In genomic region chr3:108458380-108458779, GRCm38 (mm10) we compare ENCODE assay signal across 9 mouse cellular contexts. TPM values are rescaled to one million over a fixed set of nuclear protein-coding genes. Genes with fewer than 3 reads are reported as not detected.
A peak's percentile ranks its signal among the peaks of the same experiment; 100 is the strongest.
DNase-seq lines count a peak whose midpoint lies in the region; ATAC-seq and TF ChIP-seq lines count a peak whose summit lies in the region.
"Had no signal": no experiment of that assay in that cellular context is flagged by ENCODE, and none has a peak within 500 bp of the region (broad histone marks: within the 10 kb centered on the region; RNA-seq: fewer than 3 reads in every experiment).

No protein-coding gene starts in this region.

- no peaks in the 10 kb centered on the region for H3K27me3 ChIP-seq in heart, embryonic 14.5 days (ENCODE audit: control insufficient read depth, insufficient read depth, low read length)
- H3K27me3 ChIP-seq in heart, adult 2 months (ENCODE audit: control insufficient read depth, insufficient read depth, low read length): no peaks in the 10 kb centered on the region
- H3K27me3 ChIP-seq in spleen, adult 2 months (ENCODE audit: control insufficient read depth, insufficient read depth, low read length): no peaks in the 10 kb centered on the region
- H3K27me3 ChIP-seq in liver, embryonic 15.5 days: no peaks in the 10 kb centered on the region; the same call in 1 of the 2 replicates
- no peaks in the 10 kb centered on the region for H3K27me3 ChIP-seq in forebrain, embryonic 14.5 days (replicated peaks; ENCODE audit: control insufficient read depth, insufficient read depth, low read length)
- H3K27me3 ChIP-seq: forebrain, embryonic 12.5 days had no signal

- H3K36me3 ChIP-seq in heart, embryonic 14.5 days (ENCODE audit: control insufficient read depth, insufficient read depth, low read length): no peaks in the 10 kb centered on the region
- no peaks in the 10 kb centered on the region for H3K36me3 ChIP-seq in heart, adult 2 months (ENCODE audit: control insufficient read depth, insufficient read depth, low read length)
- no peaks in the 10 kb centered on the region for H3K36me3 ChIP-seq in spleen, adult 2 months (ENCODE audit: control insufficient read depth, insufficient read depth, low read length)
- no peaks in the 10 kb centered on the region for H3K36me3 ChIP-seq in liver, embryonic 15.5 days (replicated peaks)
- no peaks in the 10 kb centered on the region for H3K36me3 ChIP-seq in forebrain, embryonic 14.5 days (ENCODE audit: control insufficient read depth, insufficient read depth, low read length)
- H3K36me3 ChIP-seq: forebrain, embryonic 12.5 days had no signal

- TF ChIP-seq EP300 in heart, adult 2 months (IDR thresholded peaks at IDR 0.05; ENCODE audit: insufficient read depth, low read depth, low read length): no peak

- H3K4me3 ChIP-seq in heart, embryonic 14.5 days (ENCODE audit: control insufficient read depth in 1 of 2, insufficient read depth in 1 of 2, low read depth in 1 of 2, low read length in 2 of 2): peak overlapping the region; percentile 6 to 7; a peak in 2 of 4 replicates
- no peak overlapping the region for H3K4me3 ChIP-seq in heart, adult 2 months
- peak overlapping the region; percentile 16; the same call in 1 of the 2 replicates for H3K4me3 ChIP-seq in spleen, adult 2 months (ENCODE audit: extremely low read depth, insufficient read depth, insufficient read length)
- H3K4me3 ChIP-seq in liver, embryonic 15.5 days (replicated peaks): 0 out of 2 replicates have a peak overlapping the region, but pooled peaks have one; percentile 7
- H3K4me3 ChIP-seq in forebrain, embryonic 14.5 days (ENCODE audit: low read depth, low read length): no peak overlapping the region
- H3K4me3 ChIP-seq: forebrain, embryonic 12.5 days had no signal

- DNase-seq in heart, adult 2 months: no peak
- DNase-seq in spleen, adult 2 months (ENCODE audit: low read depth in 1 of 2, low spot score in 2 of 2): peak; percentile 12 to 33
- DNase-seq in spleen, postnatal 4 days (ENCODE audit: low spot score in 2 of 2): no peak
- peak; percentile 12 to 25 for DNase-seq in urinary bladder, postnatal 36 days (ENCODE audit: low spot score in 2 of 2)
- DNase-seq in layer of hippocampus, adult 18-20 months (ENCODE audit: low spot score in 2 of 2): no peak
- DNase-seq in forebrain, embryonic 14.5 days (ENCODE audit: low spot score): no peak

- ATAC-seq in heart, embryonic 14.5 days (ENCODE audit: insufficient number of reproducible peaks, insufficient read depth, low FRiP score, low read depth): no peak
- no peak for ATAC-seq in liver, embryonic 15.5 days (ENCODE audit: insufficient read depth)
- ATAC-seq in forebrain, embryonic 14.5 days: no peak

- TF ChIP-seq POLR2A in heart, adult 2 months (IDR thresholded peaks at IDR 0.05; ENCODE audit: insufficient read depth, low read depth, low read length): no peak
- no peak for TF ChIP-seq POLR2A in spleen, adult 2 months (IDR thresholded peaks at IDR 0.05; ENCODE audit: low read depth, low read length)

- TF ChIP-seq CTCF in heart, adult 2 months (IDR thresholded peaks at IDR 0.05): no peak
- no peak for TF ChIP-seq CTCF in spleen, adult 2 months (IDR thresholded peaks at IDR 0.05; ENCODE audit: extremely low read depth, insufficient read depth, insufficient read length, insufficient replicate concordance)

- WGBS in heart, embryonic 14.5 days: 55% methylated on average over 14 of the region's 14 CpGs
- 46% methylated on average over 14 of the region's 14 CpGs for WGBS in heart, adult 2 months
- 43% methylated on average over 14 of the region's 14 CpGs for WGBS in spleen, adult 2 months
- WGBS in liver, embryonic 15.5 days (ENCODE audit: insufficient replicate concordance): 36% methylated on average over 14 of the region's 14 CpGs
- 59% methylated on average over 14 of the region's 14 CpGs for WGBS in forebrain, embryonic 14.5 days

- H3K27ac ChIP-seq in heart, embryonic 14.5 days (replicated peaks in 1 of 2; ENCODE audit: control insufficient read depth in 1 of 2, insufficient read depth in 1 of 2, low read depth in 2 of 2, low read length in 2 of 2): no peak overlapping the region
- no peak overlapping the region for H3K27ac ChIP-seq in heart, adult 2 months
- peak overlapping the region; percentile 67 for H3K27ac ChIP-seq in spleen, adult 2 months (ENCODE audit: insufficient read depth, low read length)
- no peak overlapping the region for H3K27ac ChIP-seq in liver, embryonic 15.5 days (replicated peaks)
- no peak overlapping the region for H3K27ac ChIP-seq in forebrain, embryonic 14.5 days (ENCODE audit: low read depth, low read length)
- H3K27ac ChIP-seq: forebrain, embryonic 12.5 days had no signal

- no peaks in the 10 kb centered on the region for H3K9me3 ChIP-seq in heart, embryonic 14.5 days (ENCODE audit: control insufficient read depth, low read length)
- no peaks in the 10 kb centered on the region for H3K9me3 ChIP-seq in liver, embryonic 15.5 days (replicated peaks)
- no peaks in the 10 kb centered on the region for H3K9me3 ChIP-seq in forebrain, embryonic 14.5 days (replicated peaks; ENCODE audit: control insufficient read depth, low read length)
- H3K9me3 ChIP-seq: forebrain, embryonic 12.5 days had no signal

- peak overlapping the region; percentile 49 for H3K4me2 ChIP-seq in heart, embryonic 14.5 days (ENCODE audit: low read length)
- peak overlapping the region; percentile 41 for H3K4me2 ChIP-seq in liver, embryonic 15.5 days
- H3K4me2 ChIP-seq in forebrain, embryonic 14.5 days (ENCODE audit: low read length): no peak overlapping the region
- H3K4me2 ChIP-seq: forebrain, embryonic 12.5 days had no signal

- H3K4me1 ChIP-seq in heart, embryonic 14.5 days (ENCODE audit: control insufficient read depth in 2 of 2, insufficient read depth in 2 of 2, low read length in 2 of 2): peaks cover 0 to 6% of the 10 kb centered on the region in 2 experiments; a peak in 1 of 4 replicates
- H3K4me1 ChIP-seq in heart, adult 2 months (ENCODE audit: control insufficient read depth, insufficient read depth, low read length): no peaks in the 10 kb centered on the region
- H3K4me1 ChIP-seq in spleen, adult 2 months (ENCODE audit: control insufficient read depth, insufficient read depth, insufficient read length): peaks cover 4% of the 10 kb centered on the region; the same call in 1 of the 2 replicates
- peaks cover 6% of the 10 kb centered on the region; the same call in 1 of the 2 replicates for H3K4me1 ChIP-seq in liver, embryonic 15.5 days (replicated peaks)
- no peaks in the 10 kb centered on the region for H3K4me1 ChIP-seq in forebrain, embryonic 14.5 days (ENCODE audit: control insufficient read depth, insufficient read depth, low read length)

- no peaks in the 10 kb centered on the region for H3K79me2 ChIP-seq in heart, adult 2 months (replicated peaks; ENCODE audit: control insufficient read depth, insufficient read depth, low read length)

- intact Hi-C loops in heart, adult 2 months (cut with DNase I): no loop called here

- peak overlapping the region; percentile 30; the same call in 1 of the 2 replicates for H3K9ac ChIP-seq in heart, embryonic 14.5 days (ENCODE audit: low read length)
- no peak overlapping the region for H3K9ac ChIP-seq in heart, adult 2 months (ENCODE audit: low read depth, low read length)
- H3K9ac ChIP-seq in liver, embryonic 15.5 days: no peak overlapping the region
- H3K9ac ChIP-seq in forebrain, embryonic 14.5 days (ENCODE audit: low read length): no peak overlapping the region
- H3K9ac ChIP-seq: forebrain, embryonic 12.5 days had no signal

RNA-seq across cellular contexts. Expression of gene Sars, which starts 13.4 kb away (rescaled TPM):
- 84.5 and 85.2 TPM in 2 replicates for polyA plus RNA-seq in heart, embryonic 14.5 days (2014; fragmentation: Nextera tagmentation; extraction: Ambion mirVana)
- 10 to 100 TPM; 69.4 to 83.4 TPM for total RNA-seq in heart, adult 2 months (2021)
- polyA plus RNA-seq in heart, adult 2 months (2012; rRNA removed): 24.1 and 34.4 TPM in 2 replicates
- polyA plus RNA-seq in spleen, adult 2 months (2012; rRNA removed): 22.2 and 27.0 TPM in 2 replicates
- polyA plus RNA-seq in liver, embryonic 15.5 days (2015; fragmentation: Nextera tagmentation; extraction: Ambion mirVana): 72.2 and 79.6 TPM in 2 replicates
- total RNA-seq in layer of hippocampus, adult 18-20 months (2021): 100 to 1,000 TPM; 205 to 221 TPM
- polyA plus RNA-seq in forebrain, embryonic 14.5 days (2014; fragmentation: Nextera tagmentation; extraction: Ambion mirVana): 227 and 241 TPM in 2 replicates

RNA-seq across cellular contexts. Expression of gene Celsr2, which starts 43.0 kb away (rescaled TPM):
- polyA plus RNA-seq in heart, embryonic 14.5 days (2014; fragmentation: Nextera tagmentation; extraction: Ambion mirVana): 2.5 and 3.1 TPM in 2 replicates
- 1 to 10 TPM; 6.4 to 7.2 TPM for total RNA-seq in heart, adult 2 months (2021)
- 5.2 and 5.4 TPM in 2 replicates for polyA plus RNA-seq in heart, adult 2 months (2012; rRNA removed)
- 2.6 and 4.2 TPM in 2 replicates for polyA plus RNA-seq in spleen, adult 2 months (2012; rRNA removed)
- polyA plus RNA-seq in liver, embryonic 15.5 days (2015; fragmentation: Nextera tagmentation; extraction: Ambion mirVana): 0.24 and 0.36 TPM in 2 replicates
- total RNA-seq in layer of hippocampus, adult 18-20 months (2021): 100 to 1,000 TPM; 172 to 173 TPM
- 38.4 and 39.9 TPM in 2 replicates for polyA plus RNA-seq in forebrain, embryonic 14.5 days (2014; fragmentation: Nextera tagmentation; extraction: Ambion mirVana)

Comparison
In these comparisons a context has a peak if more than half of its experiments do, and no peak if none do; other contexts are left out.
1. H3K4me3 ChIP-seq: peak in heart, embryonic 14.5 days (2 of 2), spleen, adult 2 months (single experiment) and liver, embryonic 15.5 days (single experiment); none in heart, adult 2 months (single experiment) and forebrain, embryonic 14.5 days (single experiment).
2. DNase-seq: peak in spleen, adult 2 months (2 of 2) and urinary bladder, postnatal 36 days (2 of 2); none in heart, adult 2 months (0 of 2), spleen, postnatal 4 days (0 of 2), layer of hippocampus, adult 18-20 months (0 of 2) and forebrain, embryonic 14.5 days (single experiment).